Mouse (Mus musculus) R1 (cell line): ENCODE measurements at regions not wholly inside any gene's neighbourhood (a gene's known extent, or its start where the extent isn't known, plus 50 kb on each side); places are given as distances from the start of the nearest gene placed in this dataset.
A peak's percentile ranks its signal among the peaks of the same experiment; 100 is the strongest.

Experiments
- DNase-seq: peaks from one replicate; pipeline ENCODE4 v3.0.0-alpha.2; 2018; ENCODE audit warnings: low read depth, low spot score

DNA sequence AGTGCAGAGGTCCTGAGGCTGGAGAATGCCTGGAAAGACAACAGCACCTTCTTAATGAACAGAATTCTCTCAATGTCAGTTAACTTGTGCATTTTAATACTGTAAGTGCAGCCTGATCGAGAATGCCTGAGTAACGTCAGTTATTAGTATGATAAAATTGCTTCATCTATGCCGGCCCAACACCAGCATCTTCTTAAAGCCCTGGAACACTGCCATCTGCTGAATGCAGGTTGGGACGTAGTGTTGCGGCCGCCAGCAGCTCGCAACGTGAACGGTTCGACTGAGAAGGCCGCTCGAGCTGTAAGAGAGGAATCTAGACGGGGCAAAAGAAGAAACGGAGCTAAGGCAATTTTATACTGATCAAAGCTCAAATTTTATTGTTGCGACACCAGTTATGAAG, 73.6 kb upstream of the Ttc29 start:
- DNase-seq, result peak; percentile 50

DNA sequence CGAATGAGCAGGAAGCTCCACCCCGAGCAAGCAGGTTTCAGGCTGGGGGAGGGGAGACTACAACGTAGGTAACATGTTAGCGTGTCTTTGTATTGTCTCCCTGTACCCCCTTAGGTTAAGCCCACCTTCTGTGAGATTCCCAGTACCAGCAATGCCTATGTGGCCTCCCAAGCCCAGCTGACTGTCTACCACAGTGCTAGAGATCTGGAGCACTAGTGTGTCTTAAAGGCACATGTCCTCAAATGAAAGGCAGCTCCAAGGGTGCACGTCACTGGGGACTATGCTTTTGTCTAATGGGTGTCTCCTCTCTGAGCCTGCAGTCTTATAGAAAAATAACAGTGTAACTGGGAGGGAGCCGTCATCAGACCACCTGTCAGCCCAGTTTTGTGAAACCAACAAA, 65.9 kb upstream of the Ttc29 start:
- DNase-seq, result peak; percentile 78

DNA sequence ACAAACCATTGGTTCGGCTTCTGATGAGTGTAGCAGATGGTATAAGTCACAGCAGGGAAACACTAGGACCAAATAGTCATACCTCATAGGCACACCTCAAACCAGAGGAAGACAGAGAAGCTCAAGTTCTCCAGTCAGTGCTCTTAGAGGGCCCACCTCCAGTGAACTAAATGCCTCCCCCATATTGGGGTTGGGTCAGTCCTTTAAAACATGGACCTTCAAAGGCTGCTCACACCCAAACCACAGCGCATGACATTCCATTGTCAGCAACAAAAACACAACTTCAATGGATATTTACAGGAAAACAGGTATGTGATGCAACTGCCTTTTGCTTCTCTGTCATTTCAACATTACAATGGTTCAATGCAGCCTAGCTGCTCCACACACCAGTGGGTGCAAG, 65.1 kb upstream of the Ttc29 start:
- peak; percentile 50 for DNase-seq

DNA sequence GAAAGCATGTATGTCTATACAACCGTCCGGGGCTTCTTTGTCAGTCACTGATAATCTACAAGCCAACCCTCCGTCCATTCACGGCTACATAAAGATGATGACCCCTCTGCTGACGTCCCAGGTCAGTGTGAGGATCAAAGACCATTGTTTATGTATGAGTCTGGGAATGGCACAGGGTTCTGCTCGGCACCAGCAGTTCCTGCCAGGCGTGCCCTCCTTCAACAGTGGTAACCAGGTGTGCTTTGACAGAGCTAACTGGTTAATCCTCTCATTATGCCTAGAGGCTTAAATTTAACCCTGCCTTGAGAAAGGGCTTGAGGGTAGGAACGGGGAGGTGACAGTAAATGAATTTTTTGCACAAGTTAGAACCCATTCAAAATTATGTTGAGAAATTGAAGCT, 58.2 kb upstream of the Ttc29 start:
- DNase-seq, result no peak

DNA sequence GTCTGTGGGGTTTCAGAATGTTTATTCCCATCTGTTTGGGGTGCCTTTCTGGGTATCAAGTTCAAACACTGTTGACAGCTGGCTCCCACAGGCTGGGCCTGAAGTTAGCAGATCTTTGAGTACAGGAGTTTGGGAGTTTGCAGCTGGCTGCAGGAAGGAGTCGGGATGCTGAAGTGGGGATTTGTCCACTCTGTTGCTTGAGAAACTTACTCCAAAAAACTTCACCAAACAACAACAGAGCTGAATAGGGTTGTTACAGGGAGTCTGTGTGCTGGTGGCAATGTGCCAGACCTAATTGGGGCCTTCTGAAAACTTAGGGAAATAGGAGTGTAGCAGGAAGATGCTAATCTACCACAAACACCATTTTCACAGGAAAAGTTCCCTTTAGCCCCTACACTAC, 51.1 kb upstream of the Ttc29 start:
- no peak for DNase-seq

DNA sequence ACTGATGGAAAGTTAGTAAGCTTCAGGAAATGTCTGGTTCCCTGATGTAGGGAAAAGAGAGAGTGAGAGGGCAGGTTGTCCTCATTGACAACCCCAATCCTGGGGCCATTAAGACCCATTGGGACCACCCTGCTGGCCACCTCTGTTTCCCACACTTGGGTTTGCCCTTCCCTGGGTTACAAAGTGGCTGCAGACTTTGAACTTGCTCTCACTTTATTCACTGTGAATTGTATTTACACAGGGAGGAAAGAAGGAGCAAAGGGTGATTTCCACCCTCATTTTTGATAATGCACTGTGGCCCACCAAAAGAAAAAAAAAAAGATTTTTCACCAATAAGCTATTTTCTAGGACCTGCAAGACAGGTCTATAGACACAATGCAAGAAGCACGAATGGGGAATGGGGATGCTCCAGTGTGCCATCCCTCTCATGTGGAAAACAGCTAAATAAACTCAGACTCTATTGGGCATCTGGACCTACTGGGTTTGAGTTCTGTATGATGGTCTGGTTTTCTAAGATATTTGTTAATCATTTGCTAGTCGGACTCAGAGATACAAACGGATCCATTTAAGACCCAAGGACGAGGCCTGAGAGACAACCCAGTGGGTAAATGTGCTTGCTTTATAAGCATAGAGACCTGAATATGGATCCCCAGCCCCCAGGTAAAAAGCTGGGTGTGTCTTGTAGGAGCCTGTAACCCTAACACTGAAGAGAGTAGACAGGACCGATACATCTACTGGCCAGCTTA, 50.2 kb upstream of the Ttc29 start:
- DNase-seq, result no peak
